Mouse (Mus musculus): ENCODE measurements around the gene Aldh1l1. TPM values are rescaled to one million over a fixed set of nuclear protein-coding genes. Genes with fewer than 3 reads are reported as not detected.

The Aldh1l1 gene
- total RNA-seq, 1 experiment from 2014 or later: not detected

DNA sequence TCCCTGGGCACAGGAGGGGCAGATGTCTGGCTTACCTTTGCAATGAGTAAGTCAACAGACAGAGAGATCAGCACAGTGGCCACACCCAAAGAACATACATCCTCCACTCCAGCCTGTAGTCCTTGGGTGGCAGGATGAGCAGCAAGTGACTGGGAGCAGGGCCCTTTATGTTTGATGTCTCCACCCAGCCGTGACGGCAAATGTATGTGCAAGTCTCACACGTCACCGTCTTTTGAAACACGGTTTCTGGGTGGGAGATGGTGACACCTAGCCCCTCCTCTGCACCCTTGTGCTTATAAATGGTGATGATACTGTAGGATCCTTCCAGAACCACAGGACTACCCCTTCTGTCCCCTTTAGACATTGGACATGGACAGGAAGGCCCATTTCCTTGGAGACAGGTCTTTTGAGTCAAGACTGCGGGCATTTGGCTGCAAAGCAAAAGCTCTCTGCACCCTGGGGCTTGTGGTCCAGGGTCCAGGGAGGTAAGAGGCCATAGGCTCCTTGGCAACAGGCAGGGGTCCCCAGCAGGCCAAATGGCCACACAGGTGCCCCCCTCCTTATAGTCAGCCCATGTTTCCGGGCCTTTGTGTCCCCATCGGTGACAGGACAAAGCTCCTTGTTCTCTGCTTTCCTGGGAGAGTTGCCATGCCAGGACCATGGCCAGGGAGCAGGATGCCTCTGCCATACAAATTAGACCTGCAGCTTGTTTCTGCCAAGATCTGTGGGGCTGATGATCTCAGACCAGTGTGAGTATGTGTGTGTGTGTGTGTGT, 48.7 kb downstream of the Aldh1l1 start:
- ATAC-seq (replicated peaks; ENCODE audit: insufficient number of reproducible peaks, low FRiP score, low TSS enrichment, poor library complexity, severe bottlenecking): no peak

DNA sequence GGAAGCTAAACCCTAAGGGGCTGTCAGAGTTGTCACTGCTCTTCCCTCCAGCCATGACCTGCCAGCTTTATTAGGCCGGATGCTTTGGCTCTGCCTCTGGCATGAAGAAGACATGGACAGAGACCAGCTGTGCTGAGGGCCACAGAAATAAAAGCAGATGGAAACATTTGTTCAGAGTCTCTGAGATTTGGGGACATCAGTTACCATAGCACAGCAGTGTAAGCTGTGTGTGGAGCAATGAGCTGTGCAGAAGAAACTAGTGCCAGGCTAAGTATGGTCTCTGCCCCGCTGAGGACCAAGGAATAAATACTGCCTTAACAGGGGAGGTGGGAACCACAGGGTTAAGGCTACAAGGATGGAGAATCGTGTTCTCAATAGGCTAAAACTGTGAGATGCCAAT, 50.6 kb downstream of the Aldh1l1 start:
- ATAC-seq (replicated peaks; ENCODE audit: insufficient number of reproducible peaks, low FRiP score, low TSS enrichment, poor library complexity, severe bottlenecking): no peak

- peak; percentile 68; the same call in 1 of the 2 replicates for ATAC-seq (replicated peaks; ENCODE audit: insufficient number of reproducible peaks, low FRiP score, low TSS enrichment, poor library complexity, severe bottlenecking)
These were observed 51.7 kb downstream of the Aldh1l1 start for GRCm38 (mm10) chr6:90537941-90538340.

DNA sequence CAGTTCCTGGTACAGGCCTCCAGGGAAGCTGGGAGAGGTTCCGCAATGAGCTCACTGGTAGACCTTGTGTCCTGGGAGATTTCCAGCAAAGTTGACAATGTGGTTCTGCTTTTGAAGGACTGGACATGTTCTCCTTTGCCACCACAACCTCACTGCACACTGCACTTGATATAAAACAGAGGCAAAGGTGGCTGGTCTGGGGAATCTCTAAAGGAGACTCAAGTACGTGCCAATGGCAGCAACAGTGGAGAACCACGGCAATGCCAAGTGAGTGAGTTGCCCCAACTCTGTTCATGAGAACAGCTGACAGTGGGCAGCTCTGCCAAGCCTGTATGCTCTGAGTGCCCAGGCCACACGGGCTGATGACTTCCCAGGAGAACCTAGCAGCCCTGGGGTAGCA, 53.0 kb downstream of the Aldh1l1 start:
- no peak for ATAC-seq (replicated peaks; ENCODE audit: insufficient number of reproducible peaks, low FRiP score, low TSS enrichment, poor library complexity, severe bottlenecking)

- ATAC-seq (replicated peaks; ENCODE audit: insufficient number of reproducible peaks, low FRiP score, low TSS enrichment, poor library complexity, severe bottlenecking): no peak
These were observed 54.3 kb downstream of the Aldh1l1 start for GRCm38 (mm10) chr6:90540520-90540919.

DNA sequence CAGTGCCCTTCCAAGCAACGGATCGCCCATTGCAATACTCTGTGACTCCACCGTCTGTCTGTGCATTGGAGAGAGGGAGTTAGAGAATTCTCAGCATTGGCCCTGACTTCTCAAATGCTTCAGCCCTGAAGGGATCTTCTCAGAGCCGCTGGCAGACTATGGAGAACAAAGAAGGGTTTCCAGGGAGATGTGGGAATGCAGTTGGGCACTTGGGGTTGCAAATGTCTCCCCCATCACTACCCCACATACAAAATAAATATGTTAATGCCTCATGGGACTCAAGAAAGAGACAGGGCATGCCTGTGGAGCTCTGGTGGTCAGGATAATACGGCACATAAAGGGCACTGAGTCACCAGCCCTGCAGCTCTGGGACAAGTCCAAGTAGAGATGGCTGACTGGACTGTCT, 55.1 kb downstream of the Aldh1l1 start:
- no peak for ATAC-seq (replicated peaks; ENCODE audit: insufficient number of reproducible peaks, low FRiP score, low TSS enrichment, poor library complexity, severe bottlenecking)

- no peak for ATAC-seq (replicated peaks; ENCODE audit: insufficient number of reproducible peaks, low FRiP score, low TSS enrichment, poor library complexity, severe bottlenecking)
These were observed 58.2 kb downstream of the Aldh1l1 start for GRCm38 (mm10) chr6:90544433-90544832.

GRCm38 (mm10) chr6:90546274-90546673, 60.0 kb downstream of the Aldh1l1 start:
- ATAC-seq (replicated peaks; ENCODE audit: insufficient number of reproducible peaks, low FRiP score, low TSS enrichment, poor library complexity, severe bottlenecking): no peak

GRCm38 (mm10) chr6:90547041-90547440, 60.8 kb downstream of the Aldh1l1 start:
- no peak for ATAC-seq (replicated peaks; ENCODE audit: insufficient number of reproducible peaks, low FRiP score, low TSS enrichment, poor library complexity, severe bottlenecking)

GRCm38 (mm10) chr6:90550161-90550912, 64.1 kb downstream of the Aldh1l1 start:
- ATAC-seq (replicated peaks; ENCODE audit: insufficient number of reproducible peaks, low FRiP score, low TSS enrichment, poor library complexity, severe bottlenecking): no peak

GRCm38 (mm10) chr6:90551251-90551650, 65.0 kb downstream of the Aldh1l1 start:
- ATAC-seq (replicated peaks; ENCODE audit: insufficient number of reproducible peaks, low FRiP score, low TSS enrichment, poor library complexity, severe bottlenecking): no peak

- ATAC-seq (replicated peaks; ENCODE audit: insufficient number of reproducible peaks, low FRiP score, low TSS enrichment, poor library complexity, severe bottlenecking): no peak
These were observed 67.0 kb downstream of the Aldh1l1 start for GRCm38 (mm10) chr6:90553197-90553596.

DNA sequence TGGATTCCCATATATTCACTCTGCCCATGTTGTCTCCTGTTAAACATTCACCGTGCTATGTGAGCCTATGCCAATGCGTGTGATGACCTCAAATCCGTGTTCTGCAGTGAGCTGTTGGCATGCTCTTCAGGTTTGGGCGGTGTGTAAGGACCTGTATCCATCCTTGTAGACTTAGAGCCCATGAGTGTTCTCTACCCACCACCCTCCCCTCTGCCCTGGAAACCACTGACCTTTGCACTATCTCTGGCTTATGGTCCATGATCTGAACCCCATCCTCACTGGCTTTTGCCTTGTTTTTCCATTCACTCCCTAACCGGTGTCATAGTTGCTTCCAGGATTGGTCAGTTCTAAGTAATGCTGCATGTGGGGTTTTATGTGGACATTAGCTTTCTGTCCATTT, 67.5 kb downstream of the Aldh1l1 start:
- ATAC-seq (replicated peaks; ENCODE audit: insufficient number of reproducible peaks, low FRiP score, low TSS enrichment, poor library complexity, severe bottlenecking): no peak

GRCm38 (mm10) chr6:90556534-90557058, 70.4 kb downstream of the Aldh1l1 start:
- no peak for ATAC-seq (replicated peaks; ENCODE audit: insufficient number of reproducible peaks, low FRiP score, low TSS enrichment, poor library complexity, severe bottlenecking)

DNA sequence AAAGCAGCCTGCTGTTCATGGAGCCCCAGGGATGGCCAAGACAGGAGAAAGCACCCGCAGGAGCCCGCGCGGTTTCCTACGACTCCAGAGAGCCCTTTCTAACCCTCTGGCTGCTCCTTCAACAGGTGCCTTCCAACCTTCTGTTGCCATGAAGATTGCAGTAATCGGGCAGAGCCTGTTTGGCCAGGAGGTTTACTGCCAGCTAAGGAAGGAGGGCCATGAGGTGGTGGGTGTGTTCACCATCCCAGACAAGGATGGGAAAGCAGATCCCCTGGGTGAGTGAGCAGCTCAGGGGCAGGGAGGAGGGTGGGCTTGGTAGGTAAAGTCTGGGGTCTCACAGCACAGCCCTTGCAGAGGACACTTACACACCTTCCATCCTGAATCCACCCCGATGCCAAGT, 70.8 kb downstream of the Aldh1l1 start:
- ATAC-seq (replicated peaks; ENCODE audit: insufficient number of reproducible peaks, low FRiP score, low TSS enrichment, poor library complexity, severe bottlenecking): no peak

- no peak for ATAC-seq (replicated peaks; ENCODE audit: insufficient number of reproducible peaks, low FRiP score, low TSS enrichment, poor library complexity, severe bottlenecking)
These were observed 71.8 kb downstream of the Aldh1l1 start for GRCm38 (mm10) chr6:90557829-90558693.

DNA sequence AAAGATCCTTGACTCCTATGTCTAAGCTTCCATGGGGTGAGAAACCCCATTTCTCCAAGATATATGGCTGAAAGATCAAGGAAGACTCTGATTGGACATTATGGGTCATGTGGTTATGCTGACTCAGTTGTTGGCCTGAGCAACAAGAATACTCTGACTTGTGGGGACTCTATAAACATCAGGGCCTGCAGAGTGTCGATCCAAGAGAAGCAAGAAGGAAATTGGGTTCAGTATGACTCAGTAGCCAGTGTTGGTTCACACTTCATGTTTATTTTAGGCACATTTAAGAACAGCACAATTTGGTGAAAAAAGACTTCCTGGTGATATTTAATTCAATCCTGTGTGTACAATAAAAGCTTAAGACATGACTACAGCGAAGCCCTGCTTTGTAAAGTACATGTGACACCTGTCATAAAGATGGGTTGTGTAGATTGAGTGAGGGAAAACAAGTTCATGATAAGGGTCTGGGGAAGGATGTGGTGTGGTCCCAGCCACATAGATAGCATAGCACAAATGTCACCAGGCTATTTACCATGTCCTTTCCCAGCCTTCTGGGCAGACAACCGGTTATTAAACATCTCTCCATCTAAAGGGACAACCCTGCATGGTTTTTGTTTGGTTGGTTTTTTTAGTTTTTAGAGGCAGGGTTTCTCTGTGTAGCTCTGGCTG, 74.3 kb downstream of the Aldh1l1 start:
- no peak for ATAC-seq (replicated peaks; ENCODE audit: insufficient number of reproducible peaks, low FRiP score, low TSS enrichment, poor library complexity, severe bottlenecking)

DNA sequence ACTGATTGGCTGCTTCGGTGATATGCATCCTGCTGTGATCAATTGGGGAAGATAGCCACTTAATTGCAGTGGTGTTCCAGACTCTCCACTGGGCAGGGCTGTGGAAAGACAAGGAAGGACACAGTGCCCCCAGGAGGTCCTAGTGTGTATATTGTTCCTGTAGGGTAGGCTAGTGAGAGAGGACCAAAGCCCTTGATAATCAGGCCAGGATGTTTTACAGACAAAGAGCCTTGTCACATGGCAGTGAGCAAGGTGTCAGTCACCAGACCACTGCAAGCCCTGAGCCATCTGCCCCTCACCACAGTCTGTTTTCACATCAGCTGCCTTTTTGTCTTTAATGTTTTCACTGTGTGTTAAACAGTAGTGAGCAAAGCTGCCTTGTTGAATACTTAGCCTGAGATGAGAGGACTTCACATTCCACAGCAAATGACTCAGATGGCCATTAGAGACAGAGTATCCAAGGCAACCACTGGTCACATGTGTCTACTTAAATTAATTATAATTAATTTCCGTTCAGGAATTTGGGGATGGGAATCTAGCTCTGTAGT, 75.1 kb downstream of the Aldh1l1 start:
- ATAC-seq (replicated peaks; ENCODE audit: insufficient number of reproducible peaks, low FRiP score, low TSS enrichment, poor library complexity, severe bottlenecking): no peak

Data from monocyte, adult 5-6 weeks (primary cell).